Mouse (Mus musculus) limb, embryonic 14.5 days (tissue): ENCODE data around the gene Usp45. TPM values are rescaled to one million over a fixed set of nuclear protein-coding genes. Genes with fewer than 3 reads are reported as not detected.

Experiments
- ATAC-seq: fragments of 200-750 bp; cut with Nextera tagmentation; 2 replicates; pipeline ENCODE4 v1.8.0; 2017; ENCODE audit warnings: low read depth, moderate number of reproducible peaks, moderate TSS enrichment; ENCODE audit not compliant: low FRiP score
- DNase-seq: peaks from one replicate; pipeline ENCODE4 v3.0.0-alpha.2; 2015; ENCODE audit warnings: low spot score
- H3K27ac ChIP-seq: fragments of 300-500 bp; sonication (generic); replicated peaks from 2 replicates; pipeline ENCODE4 v1.5.1; 2014; ENCODE audit warnings: low read depth, mild to moderate bottlenecking, low read length, moderate library complexity, mixed read lengths
- H3K27me3 ChIP-seq: fragments of 300-500 bp; sonication (generic); 2 replicates; pipeline ENCODE4 v1.6.1; 2014; ENCODE audit warnings: low read length, mixed read lengths; ENCODE audit not compliant: control insufficient read depth, insufficient read depth
- H3K36me3 ChIP-seq: fragments of 300-500 bp; sonication (generic); 2 replicates; pipeline ENCODE4 v1.6.1; 2014; ENCODE audit warnings: mild to moderate bottlenecking, low read length, moderate library complexity, mixed read lengths; ENCODE audit not compliant: control insufficient read depth, insufficient read depth
- H3K4me1 ChIP-seq: fragments of 300-500 bp; sonication (generic); 2 replicates; pipeline ENCODE4 v1.6.1; 2014; ENCODE audit warnings: antibody characterized with exemption, low read length, mixed read lengths; ENCODE audit not compliant: control insufficient read depth, insufficient read depth
- H3K4me2 ChIP-seq: fragments of 300-500 bp; sonication (generic); replicated peaks from 2 replicates; pipeline ENCODE4 v1.6.1; 2014; ENCODE audit warnings: low read depth, mild to moderate bottlenecking, low read length, moderate library complexity; ENCODE audit not compliant: severe bottlenecking
- H3K4me3 ChIP-seq: fragments of 300-500 bp; sonication (generic); replicated peaks from 2 replicates; pipeline ENCODE4 v1.5.1; 2014; ENCODE audit warnings: low read length
- H3K9ac ChIP-seq: fragments of 300-500 bp; sonication (generic); 2 replicates; pipeline ENCODE4 v1.6.1; 2014; ENCODE audit warnings: mild to moderate bottlenecking, low read depth, low read length, moderate library complexity; ENCODE audit not compliant: severe bottlenecking
- H3K9me3 ChIP-seq: fragments of 300-500 bp; sonication (generic); 2 replicates; pipeline ENCODE4 v1.6.1; 2016; ENCODE audit warnings: low read length; ENCODE audit not compliant: control insufficient read depth
- POLR2A ChIP-seq: fragments of 200-500 bp; IDR thresholded peaks from 2 replicates; pipeline ENCODE4 v1.8.0; 2012; ENCODE audit warnings: inconsistent platforms, mild to moderate bottlenecking, moderate library complexity, borderline replicate concordance; ENCODE audit not compliant: insufficient read depth, insufficient read length; ENCODE audit errors: extremely low read depth
- WGBS: fragments of 180-500 bp; shearing (Covaris S2); extraction: QIAGEN DNeasy Blood & Tissue Kit; methylation state at CpG from one replicate; pipeline ENCODE4 v1.1.7; 2014; 5-methylcytosine and 5-hydroxymethylcytosine counted together
- polyA plus RNA-seq, 2 experiments: library from polyadenylated mRNA; depleted of rRNA in 1 of 2; stranded (reverse) in 1 of 2; unstranded in 1 of 2; fragments of >200 nt; fragmentation: Nextera tagmentation in 1 of 2; extraction: Ambion mirVana in 1 of 2; gene quantifications; 2 replicates each; pipeline versions ENCODE4 v1.2.1 to v1.2.3; 2012 to 2014

Usp45 gene
- polyA plus RNA-seq, 2 experiments: 9.2 to 11.3 TPM

GRCm38 (mm10) chr4:21780816-21781726 lies 14.1 kb downstream of the Usp45 start:
- Histone ChIP-seq H3K27me3 (no peaks in the 10 kb centered on the region), H3K4me1 (peaks cover 8% of the 10 kb centered on the region; the same call in 1 of the 2 replicates), H3K4me2 (no peak overlapping the region), H3K4me3 (no peak overlapping the region), H3K9me3 (no peaks in the 10 kb centered on the region), H3K27ac (no peak overlapping the region), H3K9ac (no peak overlapping the region), H3K36me3 (peaks cover 44% of the 10 kb centered on the region)
- no peak for DNase-seq
- ATAC-seq: no peak
- WGBS: 95% methylated on average over 12 of the region's 12 CpGs
- no peak for TF ChIP-seq POLR2A

GRCm38 (mm10) chr4:21786268-21786667 lies 19.3 kb downstream of the Usp45 start:
- 95% methylated on average over 12 of the region's 12 CpGs for WGBS
- no peak overlapping the region for H3K4me2 ChIP-seq
- H3K9ac ChIP-seq: no peak overlapping the region
- H3K4me3 ChIP-seq: no peak overlapping the region
- ATAC-seq (no peak), DNase-seq (no peak)
- TF ChIP-seq POLR2A: no peak
- no peaks in the 10 kb centered on the region for H3K4me1 ChIP-seq
- H3K27ac ChIP-seq: no peak overlapping the region
- peaks cover 75% of the 10 kb centered on the region for H3K36me3 ChIP-seq
- no peaks in the 10 kb centered on the region for H3K9me3 ChIP-seq
- no peaks in the 10 kb centered on the region for H3K27me3 ChIP-seq

GRCm38 (mm10) chr4:21788903-21789302 lies 21.9 kb downstream of the Usp45 start:
- WGBS: 92% methylated on average over 6 of the region's 6 CpGs
- Histone ChIP-seq H3K27me3 (no peaks in the 10 kb centered on the region), H3K9ac (no peak overlapping the region), H3K9me3 (no peaks in the 10 kb centered on the region), H3K4me3 (no peak overlapping the region), H3K4me1 (no peaks in the 10 kb centered on the region), H3K36me3 (peaks cover 58% of the 10 kb centered on the region), H3K4me2 (no peak overlapping the region), H3K27ac (no peak overlapping the region)
- ATAC-seq (no peak), DNase-seq (no peak)
- no peak for TF ChIP-seq POLR2A

GRCm38 (mm10) chr4:21789836-21790235 lies 22.9 kb downstream of the Usp45 start:
- Histone ChIP-seq H3K4me1 (no peaks in the 10 kb centered on the region), H3K4me2 (no peak overlapping the region), H3K36me3 (peaks cover 49% of the 10 kb centered on the region), H3K9me3 (no peaks in the 10 kb centered on the region), H3K4me3 (no peak overlapping the region), H3K27me3 (no peaks in the 10 kb centered on the region), H3K27ac (no peak overlapping the region), H3K9ac (no peak overlapping the region)
- WGBS: 93% methylated on average over 4 of the region's 4 CpGs
- TF ChIP-seq POLR2A: no peak
- DNase-seq (no peak), ATAC-seq (no peak)

- peaks cover 41% of the 10 kb centered on the region for H3K36me3 ChIP-seq
- no peaks in the 10 kb centered on the region for H3K9me3 ChIP-seq
- no peak overlapping the region for H3K9ac ChIP-seq
- H3K27ac ChIP-seq: no peak overlapping the region
- no peak for ATAC-seq
- H3K4me1 ChIP-seq: no peaks in the 10 kb centered on the region
- no peak for TF ChIP-seq POLR2A
- no peak overlapping the region for H3K4me2 ChIP-seq
- no peak overlapping the region for H3K4me3 ChIP-seq
- H3K27me3 ChIP-seq: no peaks in the 10 kb centered on the region
- DNase-seq: no peak
- 50% methylated on average over 3 of the region's 3 CpGs for WGBS
Measured at GRCm38 (mm10) chr4:21793631-21794030, 26.7 kb downstream of the Usp45 start.
